Mouse (Mus musculus) midbrain, embryonic 11.5 days (tissue): ENCODE results near the gene Pdhx. TPM values are rescaled to one million over a fixed set of nuclear protein-coding genes. Genes with fewer than 3 reads are reported as not detected.

Experiments
- ATAC-seq: fragments of 200-750 bp; cut with Nextera tagmentation; 2 replicates; pipeline ENCODE4 v1.8.0; 2017; ENCODE audit warnings: moderate TSS enrichment, moderate library complexity; ENCODE audit not compliant: low FRiP score
- DNase-seq: peaks from one replicate; pipeline ENCODE4 v3.0.0; 2015; ENCODE audit warnings: low spot score; ENCODE audit errors: missing footprints
- H3K27ac ChIP-seq: fragments of 300-500 bp; sonication (generic); 2 replicates; pipeline ENCODE4 v1.5.1; 2014; ENCODE audit warnings: low read depth, low read length
- H3K27me3 ChIP-seq: fragments of 300-500 bp; sonication (generic); 2 replicates; pipeline ENCODE4 v1.6.1; 2014; ENCODE audit warnings: mild to moderate bottlenecking, low read length, moderate library complexity, mixed read lengths; ENCODE audit not compliant: control insufficient read depth, insufficient read depth
- H3K36me3 ChIP-seq: fragments of 300-500 bp; sonication (generic); 2 replicates; pipeline ENCODE4 v1.6.1; 2014; ENCODE audit warnings: mild to moderate bottlenecking, low read length, moderate library complexity, mixed read lengths; ENCODE audit not compliant: control insufficient read depth, insufficient read depth
- H3K4me1 ChIP-seq: fragments of 300-500 bp; sonication (generic); 2 replicates; pipeline ENCODE4 v1.6.1; 2014; ENCODE audit warnings: low read length; ENCODE audit not compliant: control insufficient read depth, insufficient read depth
- H3K4me2 ChIP-seq: fragments of 300-500 bp; sonication (generic); 2 replicates; pipeline ENCODE4 v1.6.1; 2014; ENCODE audit warnings: mild to moderate bottlenecking, moderate library complexity
- H3K4me3 ChIP-seq: fragments of 300-500 bp; sonication (generic); 2 replicates; pipeline ENCODE4 v1.5.1; 2014; ENCODE audit warnings: low read depth, low read length
- H3K9ac ChIP-seq: fragments of 300-500 bp; sonication (generic); 2 replicates; pipeline ENCODE4 v1.6.1; 2014; ENCODE audit warnings: low read length
- H3K9me3 ChIP-seq: fragments of 300-500 bp; sonication (generic); 2 replicates; pipeline ENCODE4 v1.6.1; 2016; ENCODE audit warnings: low read length; ENCODE audit not compliant: control insufficient read depth
- WGBS: fragments of 180-500 bp; shearing (Covaris S2); extraction: QIAGEN DNeasy Blood & Tissue Kit; methylation state at CpG from one replicate; pipeline ENCODE4 v1.1.7; 2014; 5-methylcytosine and 5-hydroxymethylcytosine counted together
- polyA plus RNA-seq: library from polyadenylated mRNA; unstranded; fragments of >200 nt; fragmentation: Nextera tagmentation; extraction: Ambion mirVana; gene quantifications from 2 replicates; pipeline ENCODE4 v1.2.1, GENCODE M21; 2014

The Pdhx gene
- polyA plus RNA-seq, 1 experiment from 2014 or later: 54.4 TPM

DNA sequence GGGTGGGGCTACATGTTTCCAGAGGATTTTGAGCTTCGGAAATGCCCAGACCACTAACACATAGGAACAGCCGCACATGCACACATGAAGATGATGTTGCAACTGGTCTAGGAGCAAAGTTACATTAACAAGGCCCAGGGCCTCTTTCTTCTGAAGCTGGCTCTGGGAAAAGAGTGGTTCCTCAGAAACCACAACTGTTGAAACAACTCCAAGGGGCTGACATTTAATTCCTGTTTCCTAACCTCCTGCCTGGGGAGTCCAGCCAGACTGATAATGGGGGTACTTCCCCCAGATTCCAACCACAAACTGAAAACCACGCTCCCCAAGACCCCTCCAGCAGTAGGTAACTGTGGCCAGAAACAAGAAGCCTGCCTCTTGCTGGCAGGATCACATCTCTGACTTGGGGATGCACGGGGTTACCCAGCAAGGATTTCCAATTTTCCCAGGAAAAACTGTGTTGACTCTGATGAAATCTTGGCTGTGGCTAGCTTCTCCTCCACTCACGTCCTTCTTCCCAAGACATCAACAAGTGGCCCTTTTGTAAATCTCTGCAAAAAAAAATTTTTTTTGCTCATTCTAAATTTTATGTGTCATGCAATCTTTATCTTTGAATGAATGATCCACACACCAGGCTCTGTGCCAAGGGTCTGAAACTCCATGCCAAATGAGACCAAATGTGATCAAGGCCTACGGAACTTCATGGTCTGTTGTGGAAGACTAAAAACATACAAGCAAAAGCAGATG lies 86.2 kb downstream of the Pdhx start:
- Histone ChIP-seq H3K9ac (no peak overlapping the region), H3K4me2 (no peak overlapping the region)
- WGBS: 88% methylated on average over 6 of the region's 6 CpGs

DNA sequence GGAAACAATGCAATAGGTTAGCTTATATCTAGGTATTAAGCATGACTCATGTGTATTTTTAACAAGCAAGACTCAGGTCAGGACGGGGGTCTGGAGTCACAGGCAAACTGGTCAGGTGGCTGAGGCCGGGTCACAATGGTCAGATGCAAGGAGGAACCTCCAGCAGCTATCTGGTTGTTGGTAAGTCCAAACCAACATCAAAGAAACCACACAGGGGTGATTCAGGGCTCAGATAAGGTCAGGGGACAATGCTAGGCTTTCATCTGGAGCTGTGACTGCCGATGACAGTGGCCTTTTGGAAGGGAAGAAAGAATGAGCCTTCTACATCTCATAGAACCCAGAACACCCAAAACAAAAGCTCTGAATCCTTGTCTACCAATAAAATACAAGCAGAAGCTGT lies 86.9 kb downstream of the Pdhx start:
- no peaks in the 10 kb centered on the region for H3K4me1 ChIP-seq
- peak; percentile 10 for DNase-seq
- no peak overlapping the region for H3K27ac ChIP-seq
- ATAC-seq: no peak
- no peak overlapping the region for H3K4me2 ChIP-seq
- 84% methylated on average over 3 of the region's 3 CpGs for WGBS
- H3K4me3 ChIP-seq: no peak overlapping the region
- no peaks in the 10 kb centered on the region for H3K9me3 ChIP-seq
- H3K36me3 ChIP-seq: no peaks in the 10 kb centered on the region
- no peak overlapping the region for H3K9ac ChIP-seq
- H3K27me3 ChIP-seq: no peaks in the 10 kb centered on the region

More for the DNA sequence above, 86.2 kb downstream of the Pdhx start:
- ATAC-seq: no peak
- no peaks in the 10 kb centered on the region for H3K4me1 ChIP-seq
- H3K9me3 ChIP-seq: no peaks in the 10 kb centered on the region
- no peaks in the 10 kb centered on the region for H3K27me3 ChIP-seq
- no peaks in the 10 kb centered on the region for H3K36me3 ChIP-seq
- DNase-seq: no peak
- H3K27ac ChIP-seq: no peak overlapping the region
- H3K4me3 ChIP-seq: no peak overlapping the region

DNA sequence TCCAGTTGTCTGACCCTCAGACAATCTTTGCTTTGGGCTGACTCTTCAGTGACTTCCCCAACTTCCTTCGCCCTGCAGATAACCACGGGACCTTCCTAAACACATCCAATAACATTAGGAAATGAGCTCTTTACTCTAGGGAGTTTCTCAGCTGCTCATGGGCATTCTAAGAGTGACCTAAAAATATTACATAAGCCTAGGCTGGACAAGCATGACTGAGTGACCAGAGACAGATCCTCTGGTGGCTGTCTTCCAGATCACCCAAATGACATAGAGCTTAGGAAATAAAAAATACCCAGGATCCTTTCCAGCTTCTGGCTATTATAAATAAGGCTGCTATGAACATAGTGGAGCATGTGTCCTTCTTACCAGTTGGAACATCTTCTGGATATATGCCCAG lies 90.5 kb downstream of the Pdhx start:
- no peak overlapping the region for H3K4me3 ChIP-seq
- no peak overlapping the region for H3K27ac ChIP-seq
- H3K9me3 ChIP-seq: no peaks in the 10 kb centered on the region
- no peaks in the 10 kb centered on the region for H3K4me1 ChIP-seq
- no peak overlapping the region for H3K9ac ChIP-seq
- no peaks in the 10 kb centered on the region for H3K27me3 ChIP-seq
- H3K4me2 ChIP-seq: no peak overlapping the region
- 91% methylated on average over 2 of the region's 2 CpGs for WGBS
- DNase-seq (no peak), ATAC-seq (no peak)
- no peaks in the 10 kb centered on the region for H3K36me3 ChIP-seq

DNA sequence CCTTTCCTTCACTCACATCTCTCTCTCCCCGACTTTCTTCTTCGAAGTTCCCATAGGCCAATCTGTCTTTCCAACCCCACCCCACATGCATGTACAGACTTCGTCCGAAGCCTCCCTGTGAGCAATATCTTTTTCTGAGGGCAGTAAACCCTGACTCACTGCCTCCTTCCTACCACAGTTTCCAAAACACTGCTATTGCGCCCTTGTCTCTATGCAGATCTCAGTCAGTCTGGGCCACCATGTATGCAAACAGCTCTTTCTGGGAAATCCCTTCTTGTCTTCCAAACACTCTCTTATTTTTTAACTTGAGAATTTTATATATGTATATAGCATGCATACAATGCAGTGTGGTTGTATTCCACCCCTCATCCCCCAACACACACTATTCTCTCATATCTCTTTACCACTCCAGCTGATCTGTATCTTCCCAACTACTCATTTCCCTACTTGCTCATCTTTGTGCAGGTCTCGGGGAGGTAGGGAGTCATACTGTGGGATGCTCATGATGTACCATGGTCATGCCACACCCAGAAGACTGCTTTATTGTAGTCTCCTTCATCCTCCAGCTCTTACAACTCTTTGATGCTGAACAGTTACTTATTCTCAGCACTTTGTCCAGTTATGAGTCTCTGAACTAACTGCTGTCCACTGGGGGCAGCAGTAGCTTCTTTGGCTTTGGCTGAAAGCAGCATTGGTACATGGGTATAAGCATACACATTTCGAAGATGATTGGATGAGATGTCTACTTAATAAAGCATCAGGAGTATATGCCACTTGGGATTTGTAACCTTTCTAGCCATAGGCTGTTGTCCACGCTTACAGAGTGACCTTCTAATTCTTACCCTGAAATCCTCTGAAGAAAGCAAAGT lies 91.6 kb downstream of the Pdhx start:
- WGBS: 87% methylated on average over 8 of the region's 8 CpGs
- no peak for DNase-seq
- no peak overlapping the region for H3K4me3 ChIP-seq

DNA sequence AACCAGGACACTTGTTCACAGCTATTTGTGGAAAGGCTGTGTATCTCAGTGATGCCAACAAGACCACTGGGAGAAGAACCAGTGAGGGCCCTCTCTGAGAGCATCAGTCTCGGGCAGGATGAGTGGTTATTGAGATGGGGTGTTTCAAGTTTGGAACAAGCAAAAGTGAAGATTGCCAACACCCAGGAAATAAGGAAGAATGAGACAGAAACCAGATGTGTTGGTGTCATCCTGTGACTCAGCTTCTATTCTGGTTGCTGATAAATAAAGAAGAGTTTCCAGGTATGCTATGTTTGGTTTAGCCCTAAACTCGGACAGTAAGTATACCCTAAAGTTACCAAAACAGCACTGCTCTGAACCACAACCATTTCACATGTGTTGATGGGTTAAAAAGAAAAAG lies 92.4 kb downstream of the Pdhx start:
- no peak for ATAC-seq
- Histone ChIP-seq H3K27ac (no peak overlapping the region), H3K9me3 (no peaks in the 10 kb centered on the region), H3K27me3 (no peaks in the 10 kb centered on the region), H3K9ac (no peak overlapping the region), H3K4me3 (no peak overlapping the region), H3K36me3 (no peaks in the 10 kb centered on the region), H3K4me2 (no peak overlapping the region), H3K4me1 (no peaks in the 10 kb centered on the region)
- 76% methylated on average over 2 of the region's 2 CpGs for WGBS
- no peak for DNase-seq

More for the DNA sequence above, 91.6 kb downstream of the Pdhx start:
- Histone ChIP-seq H3K36me3 (no peaks in the 10 kb centered on the region), H3K4me2 (no peak overlapping the region), H3K9me3 (no peaks in the 10 kb centered on the region), H3K9ac (no peak overlapping the region), H3K27ac (no peak overlapping the region), H3K4me1 (no peaks in the 10 kb centered on the region), H3K27me3 (no peaks in the 10 kb centered on the region)
- no peak for ATAC-seq

DNA sequence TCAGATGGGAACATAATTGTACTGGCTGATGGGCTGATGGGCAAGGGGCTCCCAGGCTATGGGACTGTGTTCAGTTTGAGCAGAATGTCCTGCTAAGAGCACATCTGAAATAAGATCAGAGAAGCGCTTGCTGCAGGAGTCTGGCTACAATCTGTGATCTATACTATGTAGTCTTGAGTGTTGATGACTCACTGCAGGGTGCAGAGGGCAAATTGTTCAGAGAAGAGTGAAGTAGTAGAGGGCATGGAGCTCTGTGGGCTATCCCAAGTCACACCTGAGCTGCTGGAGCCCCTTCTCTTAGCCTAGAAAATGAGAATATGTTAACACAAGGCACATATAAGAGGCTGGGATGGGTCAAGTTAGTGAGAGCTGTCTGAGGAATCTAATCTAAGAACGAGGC lies 93.8 kb downstream of the Pdhx start:
- DNase-seq (no peak), ATAC-seq (no peak)
- Histone ChIP-seq H3K27me3 (no peaks in the 10 kb centered on the region), H3K4me2 (no peak overlapping the region), H3K4me1 (no peaks in the 10 kb centered on the region), H3K36me3 (no peaks in the 10 kb centered on the region), H3K4me3 (no peak overlapping the region), H3K9me3 (no peaks in the 10 kb centered on the region), H3K9ac (no peak overlapping the region), H3K27ac (no peak overlapping the region)
- WGBS: 89% methylated on average over 2 of the region's 2 CpGs

DNA sequence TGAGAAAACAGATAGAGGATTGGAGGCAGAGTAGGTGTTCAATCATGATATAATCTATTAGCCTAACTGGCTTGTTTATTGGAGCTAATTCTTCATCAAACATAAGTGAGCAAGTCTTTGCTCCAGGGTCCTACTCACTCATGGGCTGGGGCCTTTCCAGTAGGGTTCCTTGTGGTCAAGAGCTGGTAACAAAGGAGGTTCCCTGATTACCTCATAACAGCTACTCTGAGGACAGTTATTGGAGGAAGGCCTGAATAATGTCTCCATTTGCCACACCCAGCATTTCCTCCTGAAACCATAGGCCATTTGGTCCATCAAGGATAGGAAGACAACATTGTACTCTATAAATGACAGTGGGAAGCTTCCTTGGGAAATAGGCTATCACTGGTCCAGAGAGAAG lies 94.2 kb downstream of the Pdhx start:
- no peak for DNase-seq
- no peaks in the 10 kb centered on the region for H3K36me3 ChIP-seq
- H3K27me3 ChIP-seq: no peaks in the 10 kb centered on the region
- no peak overlapping the region for H3K4me2 ChIP-seq
- no peak overlapping the region for H3K9ac ChIP-seq
- H3K4me3 ChIP-seq: no peak overlapping the region
- no peaks in the 10 kb centered on the region for H3K9me3 ChIP-seq
- H3K27ac ChIP-seq: no peak overlapping the region
- no peak for ATAC-seq
- H3K4me1 ChIP-seq: no peaks in the 10 kb centered on the region

DNA sequence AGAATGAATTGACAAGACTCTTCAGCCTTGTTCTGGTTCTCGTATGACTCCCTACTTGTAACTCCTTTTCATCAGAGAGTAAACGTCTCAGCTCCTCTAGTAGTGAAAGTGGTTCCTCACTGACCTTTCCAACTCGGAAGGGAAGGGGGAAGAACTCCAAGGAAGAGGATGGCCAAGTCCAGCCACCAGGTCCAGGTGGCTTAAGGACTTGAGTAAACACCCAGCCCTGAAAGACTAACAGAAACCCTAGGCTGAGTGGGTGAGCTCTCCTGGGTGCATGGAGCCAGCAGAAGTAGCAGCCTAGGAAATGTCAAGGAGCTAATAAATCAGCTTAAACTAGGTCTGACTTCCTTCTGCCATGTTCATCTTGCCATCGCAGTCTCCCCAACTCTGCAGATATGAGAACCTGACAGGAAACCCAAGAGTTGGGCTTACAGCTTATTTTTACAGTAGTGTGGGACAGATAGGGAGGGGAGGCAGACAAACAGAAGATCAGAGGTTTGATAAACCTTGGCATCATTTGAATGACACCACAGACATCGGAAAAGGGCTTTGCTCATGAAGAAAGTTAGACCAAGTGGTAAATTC lies 97.9 kb downstream of the Pdhx start:
- Histone ChIP-seq H3K4me2 (no peak overlapping the region), H3K4me1 (no peaks in the 10 kb centered on the region), H3K36me3 (no peaks in the 10 kb centered on the region), H3K27ac (no peak overlapping the region), H3K27me3 (no peaks in the 10 kb centered on the region), H3K9ac (no peak overlapping the region), H3K4me3 (no peak overlapping the region), H3K9me3 (no peaks in the 10 kb centered on the region)
- DNase-seq (no peak), ATAC-seq (no peak)
- WGBS: 76% methylated on average over 5 of the region's 5 CpGs

DNA sequence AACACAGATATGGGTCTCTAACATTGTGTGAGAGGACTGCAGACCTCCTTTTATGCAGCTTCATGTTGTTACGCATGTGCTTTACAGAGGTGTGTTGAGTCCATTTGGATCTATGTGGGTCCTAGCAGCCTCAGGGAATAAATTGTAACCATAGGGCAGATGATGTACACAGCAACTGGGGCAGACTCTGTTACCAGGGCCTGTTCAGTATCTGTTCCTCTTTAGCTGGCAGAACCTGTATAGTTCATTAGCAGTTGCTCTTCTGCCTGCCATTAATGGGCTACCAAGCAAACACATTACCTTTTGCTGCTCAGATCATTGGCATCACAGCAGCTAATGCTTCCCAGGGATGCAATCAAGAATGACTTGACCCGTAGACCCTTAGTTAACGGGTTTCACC lies 100.2 kb downstream of the Pdhx start:
- no peak overlapping the region for H3K4me2 ChIP-seq
- WGBS: 93% methylated on average over 3 of the region's 3 CpGs
- H3K9me3 ChIP-seq: no peaks in the 10 kb centered on the region
- no peak overlapping the region for H3K27ac ChIP-seq
- DNase-seq (no peak), ATAC-seq (no peak)
- H3K36me3 ChIP-seq: no peaks in the 10 kb centered on the region
- H3K9ac ChIP-seq: no peak overlapping the region
- H3K4me3 ChIP-seq: no peak overlapping the region
- no peaks in the 10 kb centered on the region for H3K27me3 ChIP-seq
- no peaks in the 10 kb centered on the region for H3K4me1 ChIP-seq
